Mouse (Mus musculus) liver, adult 2 months (tissue): ENCODE data around the gene Ift43.

Experiments used
- CTCF ChIP-seq: fragments of 200-500 bp; IDR thresholded peaks from 2 replicates; pipeline ENCODE4 v1.5.1; 2011; ENCODE audit warnings: low read depth, low read length, control low read depth
- POLR2A ChIP-seq: fragments of 200-500 bp; IDR thresholded peaks from 2 replicates; pipeline ENCODE4 v1.6.1; 2011; ENCODE audit warnings: low read length, control low read depth; ENCODE audit not compliant: insufficient read depth; ENCODE audit errors: extremely low read depth

DNA sequence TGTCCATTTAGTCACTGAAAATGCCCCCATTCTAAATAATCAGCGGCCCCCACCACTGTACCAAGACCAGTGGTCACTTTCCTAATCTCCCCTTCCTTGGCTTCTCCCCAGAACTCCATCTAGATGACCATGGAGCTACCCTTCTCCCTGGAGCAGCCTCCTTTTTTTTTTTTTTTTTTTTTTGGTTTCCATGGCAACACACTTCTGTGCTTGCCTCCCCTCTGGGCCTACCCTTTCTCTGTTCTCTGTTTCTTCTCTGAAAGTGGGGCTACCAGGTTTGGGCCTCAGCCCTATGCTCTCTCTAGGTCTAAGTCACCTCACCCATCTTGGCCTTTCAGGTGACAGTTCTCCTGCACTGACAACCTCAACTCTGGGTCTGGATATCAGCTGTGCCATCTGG is 100.1 kb downstream of the Ift43 start:
- TF ChIP-seq CTCF = no peak
- no peak for TF ChIP-seq POLR2A
